Mouse (Mus musculus): ENCODE measurements at regions not wholly inside any gene's neighbourhood (a gene's known extent, or its start where the extent isn't known, plus 50 kb on each side); places are given as distances from the start of the nearest gene placed in this dataset.

DNA sequence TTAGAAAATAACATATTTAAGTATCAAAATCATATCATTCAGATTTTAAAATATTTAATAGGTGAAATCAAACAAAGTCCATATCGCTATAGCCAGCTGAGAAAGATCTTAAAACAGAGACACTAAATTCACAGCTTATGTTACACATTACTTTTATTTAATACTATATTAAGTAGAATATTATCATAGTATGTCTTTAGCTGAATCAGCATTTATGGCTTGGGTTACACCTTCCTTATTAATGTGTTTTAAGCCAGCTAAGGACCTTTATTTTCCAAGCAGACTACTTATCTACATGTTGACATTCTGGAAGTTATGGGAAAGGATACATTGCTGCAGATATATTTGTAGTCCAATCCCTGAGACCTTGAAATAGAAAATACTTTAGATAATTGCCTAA lies 684.9 kb upstream of the Adgrl4 start:
- no peak for DNase-seq

- DNase-seq, result no peak
Observed at GRCm38 (mm10) chr3:150759854-150760253, 677.8 kb upstream of the Adgrl4 start.

- no peak for DNase-seq
Observed at GRCm38 (mm10) chr3:150784576-150784975, 653.1 kb upstream of the Adgrl4 start.

GRCm38 (mm10) chr3:150817807-150818206 lies 619.9 kb upstream of the Adgrl4 start:
- DNase-seq, result no peak

DNA sequence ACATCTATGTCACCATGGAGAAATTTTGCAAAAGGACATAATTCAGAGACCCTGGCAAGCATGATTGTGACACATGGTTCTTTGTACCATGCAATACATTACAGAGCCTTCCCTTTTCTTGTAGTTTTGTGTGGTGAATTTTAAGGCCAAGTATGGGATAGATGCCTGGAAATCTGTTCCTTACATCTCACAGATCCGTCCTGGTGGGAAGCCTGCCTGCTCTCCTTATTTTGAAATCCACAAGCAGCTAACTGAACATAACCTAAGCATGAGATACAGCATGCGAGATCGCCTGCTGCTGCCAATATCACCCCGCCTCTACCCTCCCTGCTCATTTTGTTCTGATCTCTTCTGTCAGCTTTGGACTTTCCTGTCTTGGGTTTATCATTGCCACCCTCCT lies 618.3 kb upstream of the Adgrl4 start:
- DNase-seq, result no peak

DNA sequence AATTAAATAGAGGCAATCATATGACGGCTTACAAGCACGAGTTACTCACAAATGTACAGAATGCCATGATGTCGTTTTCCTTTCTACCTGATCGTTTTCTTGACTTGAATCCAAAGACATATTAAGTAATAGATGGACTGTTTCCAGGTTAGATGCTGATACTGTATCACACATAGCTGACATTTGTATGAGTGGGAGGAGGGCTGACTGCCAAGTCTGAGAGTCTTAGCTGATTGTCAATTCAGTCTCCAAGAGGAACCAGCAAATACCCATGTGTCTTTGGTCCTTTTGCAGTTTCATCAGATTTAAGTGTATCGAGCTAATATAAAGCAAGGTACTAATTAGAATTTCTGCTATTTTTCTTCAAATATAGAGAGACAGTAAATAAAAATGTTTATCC lies 617.6 kb upstream of the Adgrl4 start:
- no peak for DNase-seq

DNA sequence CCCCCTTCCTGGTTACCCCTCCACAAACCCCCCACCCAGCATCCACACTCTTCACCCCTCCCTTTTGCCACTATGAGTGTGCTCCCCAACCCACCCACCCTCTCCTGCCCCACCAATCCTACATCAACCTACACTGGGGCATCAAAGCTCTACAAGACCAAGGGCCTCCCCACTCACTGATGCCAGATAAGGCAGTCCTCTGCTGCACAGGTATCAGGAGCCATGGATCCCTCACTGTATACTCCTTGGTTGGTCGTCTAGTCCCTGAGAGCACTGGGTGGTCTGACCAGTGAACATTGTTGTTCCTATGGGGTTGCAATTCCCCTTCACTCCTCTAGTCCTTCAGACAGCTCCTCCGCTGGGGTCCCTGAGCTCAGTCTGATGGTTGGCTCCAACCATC lies 591.7 kb upstream of the Adgrl4 start:
- DNase-seq, result no peak

- DNase-seq, result no peak
Observed at GRCm38 (mm10) chr3:150852107-150852506, 585.6 kb upstream of the Adgrl4 start.

GRCm38 (mm10) chr3:150896668-150897067 lies 541.0 kb upstream of the Adgrl4 start:
- no peak for DNase-seq

DNA sequence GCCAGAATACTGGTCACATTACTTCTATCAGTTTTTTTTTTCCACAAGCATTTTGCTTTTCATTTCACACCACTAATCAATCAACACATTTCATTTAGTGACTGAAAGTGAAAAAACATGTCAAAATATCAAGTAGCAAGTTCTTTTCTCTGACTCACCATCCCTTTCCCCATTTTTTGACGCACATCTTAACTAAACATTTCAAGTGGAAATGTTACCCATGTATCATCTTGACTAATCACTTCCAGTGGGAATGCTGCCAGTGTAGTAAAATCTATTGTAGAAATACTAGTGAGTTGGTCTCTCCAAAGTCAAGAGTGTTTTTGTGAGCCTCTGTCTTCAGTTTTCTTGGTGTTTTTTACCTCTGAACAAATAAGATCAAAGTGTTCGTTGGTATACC lies 527.6 kb upstream of the Adgrl4 start:
- no peak for DNase-seq

DNA sequence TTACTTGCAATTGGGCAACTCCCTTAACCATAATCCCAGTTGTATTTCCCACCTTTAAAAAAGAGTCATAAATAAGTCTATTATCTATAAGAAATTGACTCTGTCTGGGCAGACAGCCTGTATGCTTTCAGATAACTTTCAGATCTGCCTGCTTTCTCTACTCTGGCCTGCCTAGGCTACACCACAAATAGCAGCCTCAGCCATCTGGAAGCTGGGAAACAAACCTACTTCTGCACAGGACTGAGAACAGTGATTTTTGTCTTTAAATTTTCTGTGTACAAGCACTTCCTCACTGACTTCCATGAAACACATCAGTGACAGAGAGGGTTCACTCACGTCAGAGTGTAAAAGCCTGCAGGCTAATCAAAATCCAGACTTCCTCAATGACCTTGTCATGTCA lies 482.8 kb upstream of the Adgrl4 start:
- no peak for DNase-seq

- no peak for DNase-seq
Observed at GRCm38 (mm10) chr3:150999652-151000051, 438.0 kb upstream of the Adgrl4 start.

- peak; percentile 3 to 13 for DNase-seq
Observed at GRCm38 (mm10) chr3:151000217-151000616, 437.5 kb upstream of the Adgrl4 start.

- peak; percentile 3 to 50 for DNase-seq
Observed at GRCm38 (mm10) chr3:151001881-151002412, 435.7 kb upstream of the Adgrl4 start.

GRCm38 (mm10) chr3:151003524-151003923 lies 434.2 kb upstream of the Adgrl4 start:
- DNase-seq, result no peak

GRCm38 (mm10) chr3:151003990-151004389 lies 433.7 kb upstream of the Adgrl4 start:
- no peak for DNase-seq

- DNase-seq, result no peak
Observed at GRCm38 (mm10) chr3:151020014-151020413, 417.7 kb upstream of the Adgrl4 start.

DNA sequence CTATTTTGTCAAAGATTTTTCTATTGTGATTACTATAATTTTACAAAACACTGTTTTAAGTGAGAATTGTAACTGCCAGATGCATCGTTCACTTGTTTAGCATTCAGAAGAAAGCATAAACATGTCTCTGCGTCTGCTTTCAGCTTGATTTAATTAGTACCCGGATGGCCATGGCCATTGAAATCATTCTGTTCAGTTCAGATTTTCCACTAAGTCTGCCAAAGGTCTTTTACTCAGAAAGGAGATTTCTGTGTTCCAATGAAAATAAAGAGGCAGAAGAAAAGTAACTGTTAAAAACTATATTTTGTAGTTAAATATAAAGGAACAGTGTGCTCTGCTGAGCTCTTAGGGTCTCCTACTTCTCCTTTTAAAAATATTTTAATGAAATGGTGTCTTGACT lies 380.2 kb upstream of the Adgrl4 start:
- no peak for DNase-seq

GRCm38 (mm10) chr3:151072322-151072721 lies 365.4 kb upstream of the Adgrl4 start:
- no peak for DNase-seq

DNA sequence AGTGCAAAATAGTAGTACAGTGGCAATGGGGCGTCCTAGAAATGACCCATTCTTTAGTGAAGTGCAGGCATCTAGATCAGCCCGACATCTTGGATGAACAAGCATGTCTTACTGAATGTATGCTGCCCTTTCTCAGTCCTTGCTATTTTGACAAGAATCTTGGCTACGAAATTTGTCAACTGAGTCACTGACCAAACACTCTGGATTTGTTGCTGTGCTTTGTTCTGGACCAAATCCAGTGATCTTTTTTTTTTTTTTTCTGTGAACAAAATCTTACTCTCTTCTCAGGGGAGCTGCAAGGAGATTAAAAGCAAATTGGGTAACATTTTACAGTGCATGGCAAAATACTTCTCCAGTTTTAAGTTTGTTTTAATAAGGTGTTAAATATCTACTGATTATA lies 320.9 kb upstream of the Adgrl4 start:
- DNase-seq, result no peak

DNA sequence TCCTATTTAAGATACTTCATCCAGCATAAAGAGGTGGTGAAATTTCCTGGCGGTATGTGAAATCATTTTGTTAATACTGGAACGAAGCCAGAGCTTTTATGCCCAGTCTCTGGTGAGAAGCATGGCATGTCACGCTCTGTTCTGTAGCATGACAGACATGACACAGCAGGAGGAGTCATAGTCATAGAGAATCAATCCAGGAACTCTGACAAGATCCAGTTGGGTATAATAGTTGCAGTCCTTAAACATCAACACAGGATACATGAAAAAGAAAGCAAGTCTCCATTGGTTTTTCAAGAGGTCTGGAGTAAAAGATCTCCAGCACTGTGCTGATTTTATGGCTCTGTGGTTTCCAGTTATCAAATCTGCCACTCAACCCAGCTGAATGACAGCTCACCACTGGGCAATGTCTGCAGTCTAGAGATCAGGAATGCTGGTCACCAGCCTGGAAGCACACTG lies 320.1 kb upstream of the Adgrl4 start:
- no peak for DNase-seq

DNA sequence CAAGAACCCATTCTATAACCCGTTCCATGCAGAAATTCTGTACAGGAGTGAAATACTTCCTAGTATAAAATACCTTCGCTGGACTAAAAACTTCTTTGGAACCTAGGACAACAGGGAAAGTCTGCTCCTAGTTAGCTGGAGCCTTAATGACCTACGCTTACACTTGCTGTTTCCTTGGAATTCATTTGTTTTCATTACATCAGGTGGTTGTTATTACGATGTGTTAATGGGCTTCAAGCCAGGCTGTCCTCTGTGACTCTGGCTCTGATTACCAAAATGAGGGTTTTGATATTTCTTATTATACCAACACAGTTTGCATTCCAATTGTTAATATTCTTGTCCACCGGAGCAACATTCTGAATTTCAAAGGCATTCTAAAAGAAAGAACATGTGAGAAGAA lies 313.6 kb upstream of the Adgrl4 start:
- no peak for DNase-seq

- DNase-seq, result no peak
Observed at GRCm38 (mm10) chr3:151146889-151147288, 290.8 kb upstream of the Adgrl4 start.

DNA sequence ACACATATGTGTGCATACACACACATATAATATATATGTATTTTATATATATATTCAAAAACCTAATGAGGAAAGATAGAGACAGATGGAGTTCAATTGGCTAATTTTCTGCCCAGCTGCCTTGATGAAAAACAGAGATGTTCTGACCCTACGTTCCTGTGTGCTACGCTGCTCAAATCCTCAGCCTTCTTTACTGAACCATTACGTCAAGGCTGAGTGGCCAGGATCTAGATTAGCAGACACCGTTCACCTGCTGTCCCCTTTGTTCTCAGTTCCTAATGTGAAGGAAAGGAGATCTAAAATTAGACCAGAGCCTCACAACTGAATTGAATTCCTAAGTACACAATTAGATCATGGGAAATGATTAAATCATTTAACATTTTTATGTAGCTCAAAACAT lies 284.3 kb upstream of the Adgrl4 start:
- no peak for DNase-seq

- no peak for DNase-seq
Observed at GRCm38 (mm10) chr3:151160516-151160915, 277.2 kb upstream of the Adgrl4 start.

DNA sequence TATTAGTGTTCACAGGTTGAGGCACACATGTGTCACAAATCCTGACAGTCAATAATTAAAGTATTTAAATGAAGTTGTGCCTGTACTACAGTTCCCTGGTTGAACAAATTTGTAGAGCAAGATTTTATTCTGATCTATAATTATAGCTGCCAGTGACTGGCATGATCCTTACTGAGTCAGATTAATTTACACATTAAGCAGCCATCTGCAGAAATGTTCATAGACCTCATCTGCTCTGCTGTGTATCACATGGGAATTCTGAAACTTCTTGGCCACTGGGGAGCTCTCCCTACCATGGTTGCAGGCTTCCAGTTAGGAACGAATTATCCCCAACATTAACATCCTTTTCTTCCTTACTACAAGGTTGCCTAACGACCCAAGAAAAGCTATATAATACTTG lies 255.6 kb upstream of the Adgrl4 start:
- DNase-seq, result no peak

Measured in kidney, postnatal 36 days (tissue).